Mouse (Mus musculus) cerebellum, postnatal 14 days (tissue): ENCODE measurements around the gene Mia2.
A peak's percentile ranks its signal among the peaks of the same experiment; 100 is the strongest.
"Not testable (repeated sequence)": the region's sequence is repeated elsewhere in the genome, so short reads cannot be mapped to it uniquely, and the experiment has no call there.

Source experiments
- DNase-seq, 2 experiments: peaks; one replicate each; pipeline ENCODE4 v3.0.0; 2021; ENCODE audit warnings: mixed read lengths in 2 of 2

Mia2 gene

DNA sequence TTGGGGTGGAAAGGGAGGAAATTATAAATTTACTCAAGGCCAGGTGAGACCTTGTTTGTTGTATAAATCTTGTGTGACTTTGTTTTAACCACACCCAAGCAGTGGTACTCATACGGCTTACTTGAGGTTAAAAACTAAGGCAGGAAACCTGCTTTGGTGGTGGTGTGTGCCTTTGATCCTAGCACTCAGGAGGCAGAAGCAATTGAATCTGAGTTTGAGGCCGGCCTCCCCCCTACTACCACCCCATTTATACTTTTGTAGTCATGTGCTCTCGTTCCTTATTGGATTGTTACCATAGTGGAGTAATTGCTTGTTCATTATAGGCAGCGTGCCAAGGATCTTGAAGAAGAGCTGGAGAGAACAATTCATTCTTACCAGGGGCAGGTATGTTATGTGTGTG is 74.3 kb downstream of the Mia2 start:
- DNase-seq = no peak

- no peak for DNase-seq
These were observed 82.2 kb downstream of the Mia2 start for GRCm38 (mm10) chr12:59177814-59178213.

DNA sequence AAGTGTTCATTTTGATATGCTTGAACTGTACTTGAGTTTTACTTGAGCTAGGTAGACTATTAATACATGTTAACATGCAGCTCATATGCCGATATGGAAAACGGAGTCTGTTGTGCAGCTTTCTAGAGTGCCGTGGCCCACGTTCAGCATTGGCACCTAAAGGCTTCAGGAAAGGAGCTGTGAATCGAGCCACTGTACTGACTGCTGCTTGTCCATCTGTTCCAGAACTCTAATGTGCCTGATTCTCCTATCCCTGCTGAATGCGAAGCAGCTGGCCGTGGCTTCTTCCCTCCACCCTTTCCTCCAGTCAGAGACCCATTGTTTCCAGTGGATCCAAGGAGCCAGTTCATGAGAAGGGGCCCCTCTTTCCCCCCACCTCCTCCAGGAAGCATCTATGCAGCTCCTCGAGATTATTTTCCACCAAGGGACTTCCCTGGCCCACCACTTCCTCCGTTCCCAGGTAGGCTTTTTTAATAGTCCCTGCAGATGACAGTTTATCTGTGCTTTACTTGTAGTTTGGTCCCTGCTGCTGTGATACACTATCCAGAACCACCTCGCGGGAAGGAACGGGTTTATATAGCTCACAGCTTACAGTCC is 92.6 kb downstream of the Mia2 start:
- DNase-seq = peak; percentile 9 to 20

DNA sequence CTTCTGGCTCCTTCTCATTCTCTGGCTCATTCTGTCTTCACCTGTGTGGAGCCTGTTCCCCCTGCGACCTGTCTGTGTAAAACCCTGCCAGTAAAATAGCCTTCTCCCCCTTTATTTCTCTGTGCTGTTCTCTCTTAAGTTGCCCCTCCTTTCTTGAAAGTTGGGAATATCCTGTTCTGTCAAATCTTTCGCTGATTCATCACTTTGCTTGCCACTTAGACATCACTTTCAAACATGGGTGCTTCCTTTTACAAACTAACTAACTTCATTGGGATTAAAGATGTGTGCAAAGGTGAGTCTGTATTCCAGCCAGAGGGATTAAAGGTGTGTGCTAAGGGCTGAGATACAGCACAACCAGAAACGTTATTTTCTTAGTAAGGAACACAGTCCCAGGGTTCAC is 98.0 kb downstream of the Mia2 start:
- no peak for DNase-seq

- no peak for DNase-seq
These were observed 98.9 kb downstream of the Mia2 start for GRCm38 (mm10) chr12:59194341-59195003.

- DNase-seq = no peak
These were observed 99.5 kb downstream of the Mia2 start for GRCm38 (mm10) chr12:59195065-59195464.

GRCm38 (mm10) chr12:59195941-59196340 is 100.3 kb downstream of the Mia2 start:
- DNase-seq = peak; percentile 38 to 70

DNA sequence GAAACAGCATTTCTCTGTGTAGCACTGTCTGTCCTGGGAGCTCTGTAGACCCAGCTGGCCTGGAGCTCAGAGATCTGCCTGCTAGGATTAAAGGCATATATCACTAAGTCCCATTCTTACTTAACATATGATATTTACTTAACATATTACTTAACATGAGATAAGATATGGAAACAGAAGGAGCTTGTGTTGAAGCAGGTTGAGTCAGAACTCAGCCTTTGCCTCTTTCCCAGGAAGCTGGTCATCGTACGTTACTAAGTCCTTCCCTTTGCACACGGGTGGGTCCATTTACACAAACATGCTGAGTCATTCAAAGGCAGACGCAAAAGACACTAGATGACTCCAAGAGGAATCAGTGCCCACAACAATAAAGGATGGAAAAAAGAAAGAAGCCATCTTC is 103.2 kb downstream of the Mia2 start:
- DNase-seq = no peak

GRCm38 (mm10) chr12:59199361-59199760 is 103.8 kb downstream of the Mia2 start:
- DNase-seq = no peak

DNA sequence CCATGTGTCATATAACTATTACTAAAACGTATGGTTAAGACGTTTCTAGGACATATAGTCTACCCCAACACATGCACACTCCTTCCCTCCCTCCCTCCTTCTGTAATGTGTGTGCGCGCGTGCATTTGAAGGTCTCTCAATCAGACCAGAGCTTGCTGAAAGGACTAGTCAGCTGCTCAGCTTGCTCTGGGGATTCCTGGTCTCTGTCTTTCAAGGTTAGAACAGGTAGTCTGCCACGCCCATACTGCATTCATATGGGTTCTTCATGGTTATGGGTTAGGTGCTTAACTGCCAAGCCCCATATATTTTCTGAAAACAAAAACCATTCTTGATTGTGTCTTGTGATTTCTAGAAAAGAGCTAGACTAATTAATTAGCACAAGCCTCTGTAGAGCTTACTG is 110.0 kb downstream of the Mia2 start:
- no peak for DNase-seq

GRCm38 (mm10) chr12:59206208-59206999 is 110.8 kb downstream of the Mia2 start:
- DNase-seq = no peak

GRCm38 (mm10) chr12:59207000-59207390 is 111.4 kb downstream of the Mia2 start:
- DNase-seq = no peak

DNA sequence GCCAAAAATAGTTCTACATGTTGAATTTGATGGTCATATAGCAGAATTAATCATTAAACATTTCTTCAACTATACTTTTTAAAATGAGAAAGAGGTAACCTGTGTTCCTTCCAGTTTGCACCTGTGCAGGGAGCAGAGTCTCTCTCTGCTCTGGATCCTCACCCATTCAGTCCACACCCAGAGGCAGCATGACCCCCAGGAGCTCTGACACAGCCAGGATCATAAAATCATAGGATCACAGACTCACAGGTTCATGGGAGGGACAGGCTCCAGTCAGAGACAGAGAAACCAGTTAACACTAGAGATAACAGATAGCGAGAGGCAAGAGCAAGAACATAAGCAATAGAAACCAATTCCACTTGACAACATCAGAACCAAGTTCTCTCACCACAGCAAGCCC is 112.2 kb downstream of the Mia2 start:
- DNase-seq = no peak

GRCm38 (mm10) chr12:59216176-59216575 is 120.6 kb downstream of the Mia2 start:
- no peak for DNase-seq

- DNase-seq = no peak
These were observed 121.2 kb downstream of the Mia2 start for GRCm38 (mm10) chr12:59216676-59217266.

GRCm38 (mm10) chr12:59217331-59217730 is 121.7 kb downstream of the Mia2 start:
- DNase-seq = no peak

DNA sequence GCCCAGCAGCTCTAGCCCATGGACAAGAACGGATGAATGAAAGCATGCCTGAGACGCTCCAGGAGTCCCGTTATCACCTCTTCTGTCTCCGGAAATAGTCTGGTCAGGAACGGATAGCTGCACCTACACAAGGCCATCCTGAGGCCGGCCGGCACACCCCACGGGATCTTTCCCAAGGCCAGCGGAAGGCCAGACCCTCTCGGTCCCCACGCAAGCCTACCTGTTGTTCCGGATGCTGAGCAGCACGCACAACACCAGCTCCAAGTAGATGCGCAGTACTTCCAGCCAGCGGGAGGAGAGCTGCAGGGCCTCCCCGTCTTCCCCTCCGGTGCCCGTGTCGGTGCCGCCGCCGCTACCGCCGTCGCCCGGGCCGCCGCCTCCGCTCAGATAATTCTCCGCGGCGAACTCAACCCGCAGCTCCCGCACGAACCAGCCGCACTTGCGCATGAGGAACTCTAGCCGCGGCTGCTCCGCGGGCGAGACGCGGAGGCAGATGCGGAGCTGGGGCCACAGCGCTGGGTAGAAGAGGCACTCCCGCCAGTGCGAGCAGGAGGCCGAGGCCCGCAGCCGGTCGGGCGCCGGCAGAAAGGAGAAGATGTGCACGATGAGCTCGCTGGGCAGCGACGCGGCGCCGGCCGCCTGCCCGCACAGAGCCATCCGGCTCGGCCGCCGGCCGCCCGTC is 123.2 kb downstream of the Mia2 start:
- DNase-seq = peak in 1 of 2 experiments; percentile 64

DNA sequence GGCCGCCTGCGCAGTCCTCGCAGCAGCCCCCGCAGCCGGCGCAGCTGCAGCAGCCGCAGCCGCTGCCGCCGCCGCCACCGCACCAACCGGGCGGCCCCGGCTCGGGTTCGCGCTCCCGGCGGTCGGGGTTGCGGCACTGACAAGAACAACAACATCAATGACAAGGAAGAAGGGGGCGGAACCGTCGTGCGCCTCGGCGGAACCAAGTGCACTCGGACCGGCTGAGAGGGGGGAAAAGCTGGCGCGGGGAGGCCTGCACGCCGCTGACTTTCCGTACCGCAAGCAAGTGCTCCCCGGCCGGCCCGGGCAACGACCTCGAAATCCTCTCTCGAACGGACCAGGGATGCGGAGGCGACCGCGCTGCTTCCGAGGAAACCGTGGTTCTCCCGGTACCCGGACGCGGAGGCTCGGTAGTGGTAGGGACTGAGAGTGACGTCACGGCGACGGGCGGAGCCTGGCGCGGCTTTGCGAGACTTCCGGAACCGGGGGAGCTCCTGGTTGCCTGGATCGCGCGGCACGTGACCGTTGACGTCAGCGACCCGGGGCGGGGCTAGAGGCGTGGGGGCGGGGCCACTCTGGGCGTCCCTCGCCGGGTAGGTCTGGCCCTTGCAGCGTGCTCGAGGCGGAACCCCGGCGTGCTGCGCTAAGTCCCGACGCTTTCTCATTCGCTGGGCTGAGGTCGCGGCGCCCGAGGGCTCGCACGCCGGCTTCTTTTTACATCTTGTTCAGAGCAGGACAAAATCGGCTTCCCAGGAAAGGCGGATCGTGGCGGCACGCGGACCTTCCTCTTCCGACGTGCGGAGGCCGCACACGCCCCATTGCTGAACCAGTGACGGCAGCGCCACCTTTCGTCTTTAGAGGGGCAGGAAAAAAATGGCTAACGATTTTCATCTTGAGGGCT is 124.0 kb downstream of the Mia2 start, which contains the start of gene Fbxo33:
Gene Fbxo33, minus strand, starts transcription at position 401 of the 901 bp plus-strand sequence.
- DNase-seq = peak; percentile 99

- no peak for DNase-seq
These were observed 132.8 kb downstream of the Mia2 start for GRCm38 (mm10) chr12:59228401-59228800.

DNA sequence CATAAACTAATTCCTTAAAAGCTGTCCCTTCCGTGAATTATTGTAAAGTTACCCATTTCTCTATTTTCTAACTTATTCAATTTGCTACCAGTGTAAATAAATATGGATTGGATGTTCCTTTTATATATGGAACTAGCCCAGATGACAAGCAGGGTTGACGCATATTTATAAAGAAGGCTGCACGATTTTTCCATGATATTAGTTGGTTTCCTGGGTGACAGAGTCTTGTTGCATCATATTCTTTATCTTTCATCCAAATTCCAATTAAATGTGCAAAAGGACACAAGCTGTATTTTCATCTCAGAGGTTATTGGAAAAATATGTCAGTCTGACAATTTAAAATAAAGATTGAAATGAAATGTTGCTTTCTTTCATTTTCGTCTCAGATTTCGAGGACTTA is 142.8 kb downstream of the Mia2 start:
- DNase-seq = no peak

DNA sequence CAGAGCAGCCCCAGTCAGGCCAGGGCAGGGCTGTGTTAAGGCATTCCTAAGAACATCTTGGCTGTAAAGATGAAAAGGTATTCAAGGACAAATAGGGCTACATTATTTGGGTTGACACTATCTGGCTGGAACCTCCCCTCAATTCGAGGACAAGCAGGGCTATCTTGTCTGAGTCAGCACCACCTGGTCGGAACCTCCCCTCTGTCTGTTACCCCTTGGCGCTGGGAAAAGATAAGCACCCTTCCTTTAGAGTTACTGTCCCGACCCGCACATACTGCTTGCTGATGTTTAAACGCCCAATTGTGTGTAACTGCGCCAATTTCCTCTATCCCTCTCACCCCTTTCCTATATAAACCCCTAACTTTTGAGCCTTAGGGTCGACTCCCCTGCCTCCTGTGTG is 145.4 kb downstream of the Mia2 start:
- not testable (repeated sequence) for DNase-seq
